Mouse (Mus musculus) bone marrow, adult 2 months (tissue): ENCODE data around the gene Zfp979.
"Not testable (repeated sequence)": the region's sequence is repeated elsewhere in the genome, so short reads cannot be mapped to it uniquely, and the experiment has no call there.

Experiments
- CTCF ChIP-seq: fragments of 200-500 bp; IDR thresholded peaks from 2 replicates; pipeline ENCODE4 v1.5.1; 2011; ENCODE audit warnings: low read length, control low read depth; ENCODE audit not compliant: control insufficient read depth, insufficient read depth
- POLR2A ChIP-seq: fragments of 200-500 bp; IDR thresholded peaks from 2 replicates; pipeline ENCODE4 v1.6.1; 2011; ENCODE audit warnings: low read depth, mild to moderate bottlenecking, control low read depth, low read length, borderline replicate concordance; ENCODE audit not compliant: control insufficient read depth

GRCm38 (mm10) chr4:147633818-147634262 is 8.5 kb downstream of the Zfp979 start:
- not testable (repeated sequence) for TF ChIP-seq CTCF, POLR2A
